Mouse (Mus musculus): Measurements from ENCODE around the gene Lipt2. TPM values are rescaled to one million over a fixed set of nuclear protein-coding genes. Genes with fewer than 3 reads are reported as not detected.
A peak's percentile ranks its signal among the peaks of the same experiment; 100 is the strongest.

Gene Lipt2
- total RNA-seq (2021) = 1 to 10 TPM; 6.4 to 7.5 TPM
- long read RNA-seq, experiment 1, partial matches to known transcripts = 0 of 2 reads
- long read RNA-seq, experiment 1, other reads (novel, unspliced or antisense) = 0 of 2 reads
- long read RNA-seq, experiment 2, transcript Lipt2-201 (2 exons, 1,663 nt) = major isoform, 8 of 10 reads
- long read RNA-seq, experiment 2, partial matches to known transcripts = 0 of 10 reads
- long read RNA-seq, experiment 2, other reads (novel, unspliced or antisense) = 2 of 10 reads

DNA sequence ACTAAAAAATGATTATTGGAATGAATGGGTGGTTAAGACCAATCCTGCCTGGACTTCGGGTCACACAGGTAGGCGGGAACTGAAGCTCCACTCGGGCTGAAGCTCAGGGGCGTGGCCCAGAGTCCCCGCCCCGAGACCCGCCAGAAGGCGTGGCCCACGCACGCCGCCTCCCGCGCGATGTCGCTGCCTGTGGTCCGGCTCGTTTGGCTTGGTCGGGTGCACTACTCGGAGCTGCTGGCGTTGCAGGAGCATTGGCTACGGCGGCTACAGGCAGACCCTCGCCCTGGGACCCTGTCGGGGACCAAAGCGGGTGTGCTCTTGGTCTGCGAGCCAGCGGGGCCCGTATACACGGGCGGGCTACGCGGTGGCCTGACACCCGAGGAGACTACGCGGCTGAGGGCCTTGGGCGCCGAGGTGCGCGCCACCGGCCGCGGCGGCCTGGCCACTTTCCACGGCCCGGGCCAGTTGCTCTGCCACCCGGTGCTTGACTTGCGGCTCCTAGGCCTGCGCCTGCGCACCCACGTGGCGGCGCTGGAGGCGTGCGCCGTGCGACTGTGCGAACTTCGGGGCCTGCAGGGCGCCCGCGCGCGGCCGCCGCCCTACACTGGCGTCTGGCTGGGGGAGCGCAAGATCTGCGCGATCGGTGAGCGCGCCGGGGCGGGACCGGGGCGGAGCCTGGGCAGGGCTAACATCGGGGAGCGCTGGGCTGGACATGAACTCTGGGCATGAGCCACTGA, at the start of gene Lipt2:
Gene Lipt2, plus strand, starts transcription at position 173 of the 737 bp plus-strand sequence.
- peak; percentile 85 to 90 for DNase-seq (ENCODE audit: low spot score in 2 of 2)

DNA sequence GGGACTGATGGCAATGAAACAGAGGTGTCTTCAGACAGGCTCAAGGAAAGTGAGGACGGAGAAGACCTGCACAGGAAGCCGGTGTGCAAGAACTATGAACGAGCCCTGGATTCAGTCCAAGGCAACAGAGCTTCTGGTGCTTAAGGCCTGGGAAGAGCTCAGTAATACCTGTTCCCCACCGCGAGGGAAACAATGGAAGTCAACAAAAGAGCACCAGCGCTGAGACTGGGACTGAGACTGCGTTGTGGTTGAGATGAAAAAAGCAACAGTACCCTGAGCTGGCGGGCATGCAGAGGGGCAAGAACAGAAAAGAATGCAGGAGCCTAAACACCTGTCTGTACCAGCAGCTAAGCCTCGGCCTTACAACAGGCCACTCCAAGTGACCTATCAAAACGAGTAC, 47.6 kb upstream of the Lipt2 start:
- DNase-seq (ENCODE audit: low spot score in 2 of 2) = no peak

DNA sequence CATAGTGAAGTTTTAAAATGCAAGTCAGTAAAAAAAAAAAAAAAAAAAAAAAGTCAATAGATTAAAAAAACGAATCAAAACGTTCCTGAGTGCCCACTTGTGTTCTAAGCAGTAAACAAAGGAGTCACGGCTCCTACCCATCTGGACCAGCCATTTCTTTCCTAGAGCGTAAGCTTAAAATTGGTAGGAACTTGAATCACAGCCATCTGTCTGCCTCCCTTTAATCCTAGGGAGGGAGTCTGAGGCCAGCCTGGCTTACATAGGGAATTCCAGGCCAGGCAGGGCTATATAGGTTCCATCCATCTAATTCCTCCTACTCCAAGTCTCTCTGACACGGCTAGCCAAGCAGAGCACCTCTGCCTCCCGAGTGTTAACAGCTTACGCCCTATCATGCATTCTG, 45.3 kb upstream of the Lipt2 start:
- no peak for DNase-seq (ENCODE audit: low spot score in 2 of 2)

DNA sequence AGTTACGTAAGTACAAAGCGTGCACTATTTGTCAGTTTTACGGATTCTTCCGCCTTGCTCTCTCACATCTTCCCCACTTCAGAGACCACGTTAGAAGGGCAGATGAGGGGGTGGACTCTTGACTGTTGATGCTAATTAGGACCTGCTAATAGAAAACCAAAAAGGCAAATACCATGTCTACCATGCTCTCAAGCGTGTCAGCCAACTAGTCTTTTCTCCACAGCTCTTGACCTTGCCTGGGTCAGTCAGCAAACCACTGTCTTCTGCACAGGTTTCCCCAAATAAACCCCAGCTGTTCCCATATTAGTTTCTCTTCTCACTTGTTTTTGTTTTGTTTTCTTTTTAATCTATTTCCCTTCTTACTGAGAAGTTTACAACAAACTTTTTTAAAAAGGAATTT, 44.8 kb upstream of the Lipt2 start:
- DNase-seq (ENCODE audit: low spot score in 2 of 2) = no peak

DNA sequence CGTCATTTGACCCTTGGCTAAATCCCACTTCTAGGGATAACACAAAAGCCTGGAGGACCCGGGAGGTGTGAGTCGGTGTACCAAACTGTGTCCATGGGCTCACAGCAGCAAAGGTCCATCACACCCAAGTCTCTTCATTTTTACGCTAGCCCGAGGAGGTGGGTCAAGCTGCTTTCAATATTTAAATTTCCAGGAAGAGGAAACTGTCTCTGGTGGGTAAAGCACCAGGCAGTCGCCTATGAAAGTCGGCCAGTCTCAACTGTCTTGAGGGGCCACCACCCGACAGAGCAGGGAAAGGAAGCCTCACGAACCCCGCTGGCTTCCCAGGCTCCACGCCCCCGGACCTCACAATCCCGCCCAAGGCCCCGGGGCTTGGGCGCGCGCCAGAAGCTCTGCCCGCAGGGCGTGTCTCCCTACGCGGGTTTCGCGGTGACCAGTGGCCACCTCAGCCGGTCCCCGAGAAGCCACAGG, 38.3 kb upstream of the Lipt2 start:
- DNase-seq (ENCODE audit: low spot score in 2 of 2) = peak in 1 of 2 experiments; percentile 43

DNA sequence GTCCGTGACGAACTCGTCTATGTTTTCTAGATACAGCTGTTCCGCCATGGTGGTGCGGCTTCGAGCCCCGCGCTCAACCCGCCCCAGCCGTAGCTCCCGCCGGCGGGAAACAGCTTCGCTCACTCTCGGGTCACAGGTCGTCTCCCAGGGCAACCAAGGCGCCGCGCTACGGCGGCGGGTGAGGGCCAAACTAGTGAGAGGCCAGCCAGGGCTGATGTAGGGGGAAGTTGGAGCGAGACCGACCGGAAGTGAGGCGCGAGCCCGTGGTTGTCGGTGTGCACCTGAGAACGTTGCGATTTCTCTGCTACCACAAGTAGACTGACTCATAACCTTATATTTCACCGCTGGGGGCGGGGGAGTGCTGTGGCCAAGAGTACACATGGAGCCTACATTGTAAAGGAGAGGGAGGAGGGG, 37.7 kb upstream of the Lipt2 start, which contains the start of gene Pold3:
Gene Pold3, minus strand, starts transcription at position 190 of the 414 bp plus-strand sequence.
- peak; percentile 100 for DNase-seq (ENCODE audit: low spot score in 2 of 2)

DNA sequence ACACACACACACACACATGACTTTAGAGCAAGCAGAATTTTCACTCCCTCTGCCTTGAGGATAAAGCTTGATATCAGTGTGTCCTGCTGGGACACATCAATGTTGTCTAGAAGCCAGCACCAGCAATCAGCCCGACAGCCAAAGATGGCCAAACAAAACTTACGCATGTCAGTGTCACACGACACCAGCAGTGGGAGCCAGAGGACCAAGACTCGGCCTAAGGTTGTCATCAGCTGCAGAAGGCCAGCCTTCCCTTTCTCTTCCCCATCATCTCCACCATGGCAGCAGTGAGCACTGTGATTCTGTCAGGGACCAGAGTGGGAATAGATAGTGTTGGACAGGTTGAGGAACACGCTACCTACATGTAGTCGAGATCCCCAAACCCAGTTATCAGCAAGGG, 35.6 kb upstream of the Lipt2 start:
- DNase-seq (ENCODE audit: low spot score in 2 of 2) = peak in 1 of 2 experiments; percentile 25

DNA sequence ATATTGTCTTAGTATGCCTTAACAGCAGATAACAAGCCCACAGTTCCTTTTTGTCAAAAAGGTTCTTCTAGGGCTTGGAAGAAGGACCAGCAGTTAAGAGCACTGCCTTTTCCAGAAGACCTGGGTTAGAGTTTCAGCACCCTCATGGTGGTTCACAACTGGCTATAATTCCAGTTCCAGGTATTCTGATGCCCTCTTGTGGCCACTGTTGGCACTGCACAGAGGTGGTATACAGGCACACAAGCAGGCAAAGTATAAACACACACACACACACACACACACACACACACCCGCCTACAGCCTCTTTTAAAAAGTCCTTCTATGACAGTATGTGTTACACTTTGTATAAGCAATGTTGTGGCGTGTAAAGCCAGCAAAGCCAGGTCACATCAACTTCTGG, 34.9 kb upstream of the Lipt2 start:
- no peak for DNase-seq (ENCODE audit: low spot score in 2 of 2)

DNA sequence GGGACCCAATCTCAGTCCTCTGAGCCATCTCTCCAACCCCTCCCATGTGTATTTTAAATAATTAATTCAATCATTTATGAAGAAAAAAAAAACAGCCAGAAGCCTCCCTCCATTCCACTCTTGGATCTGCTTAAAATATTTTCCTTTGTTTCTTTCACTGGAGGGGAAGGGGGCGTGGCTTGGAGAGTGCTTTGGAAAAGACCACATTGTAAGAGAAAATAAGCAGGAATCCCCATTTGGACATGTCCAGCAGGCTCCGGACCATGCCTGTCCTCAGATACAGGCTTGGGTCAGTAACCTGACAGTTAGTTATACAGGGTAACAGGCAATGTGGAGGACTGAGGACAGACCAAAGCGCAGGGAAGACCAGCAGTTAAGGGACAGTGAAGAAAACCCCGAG, 33.9 kb upstream of the Lipt2 start:
- no peak for DNase-seq (ENCODE audit: low spot score in 2 of 2)

DNA sequence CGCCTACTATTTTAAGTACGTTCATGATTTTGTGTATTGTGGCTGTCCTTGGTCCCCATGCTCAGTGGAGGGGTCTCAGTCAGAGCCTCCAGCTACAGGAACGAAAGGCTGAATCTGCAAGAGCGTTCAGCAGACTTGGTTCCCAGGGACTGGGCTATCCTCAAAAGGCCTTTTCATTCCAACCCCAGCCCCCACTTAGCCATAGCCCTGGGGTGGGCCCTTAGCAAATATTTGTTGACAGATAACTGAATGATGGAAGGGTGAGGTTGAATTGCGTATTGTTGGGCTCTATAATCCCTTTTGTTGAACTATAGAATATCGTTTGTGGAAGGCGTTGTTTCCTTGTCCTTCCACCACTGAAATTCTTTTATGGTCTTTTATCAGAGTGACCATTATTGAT, 32.6 kb upstream of the Lipt2 start:
- DNase-seq (ENCODE audit: low spot score in 2 of 2) = no peak

DNA sequence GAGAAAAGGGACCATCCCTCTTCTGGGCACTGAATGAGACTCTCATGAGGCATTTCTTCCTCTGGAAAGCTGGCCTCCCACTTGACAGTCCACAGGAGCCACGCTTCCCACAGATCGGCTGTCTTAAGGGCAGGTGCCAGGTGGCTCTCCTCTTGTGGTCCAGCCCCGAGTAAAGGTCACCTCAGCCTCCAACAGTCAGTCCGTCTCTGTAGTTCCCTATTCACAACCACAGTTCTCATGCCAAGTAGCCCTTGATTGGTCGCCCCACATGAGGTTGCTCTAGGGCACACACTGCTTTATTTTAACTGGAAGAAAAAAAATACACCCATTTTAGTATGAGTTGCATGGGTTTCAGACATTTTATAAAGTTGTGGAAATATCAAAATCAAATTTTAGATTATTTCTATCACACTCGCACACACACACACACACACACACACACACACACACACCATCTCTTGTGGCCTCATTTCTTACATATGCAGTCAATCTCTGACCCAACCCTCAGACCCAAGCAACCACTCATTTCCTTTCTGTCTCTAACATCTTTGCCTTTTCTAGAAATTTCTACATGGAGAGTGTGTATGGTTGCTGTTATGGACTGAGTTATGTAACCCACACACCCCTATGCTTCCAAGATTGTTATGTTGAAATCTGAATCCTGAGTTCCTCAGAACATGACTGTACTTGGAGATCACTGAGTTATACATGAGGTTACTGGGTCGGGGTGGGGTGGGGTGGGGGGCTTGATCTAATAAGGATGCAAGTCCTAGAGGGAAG, 30.6 kb upstream of the Lipt2 start:
- DNase-seq (ENCODE audit: low spot score in 2 of 2) = no peak

DNA sequence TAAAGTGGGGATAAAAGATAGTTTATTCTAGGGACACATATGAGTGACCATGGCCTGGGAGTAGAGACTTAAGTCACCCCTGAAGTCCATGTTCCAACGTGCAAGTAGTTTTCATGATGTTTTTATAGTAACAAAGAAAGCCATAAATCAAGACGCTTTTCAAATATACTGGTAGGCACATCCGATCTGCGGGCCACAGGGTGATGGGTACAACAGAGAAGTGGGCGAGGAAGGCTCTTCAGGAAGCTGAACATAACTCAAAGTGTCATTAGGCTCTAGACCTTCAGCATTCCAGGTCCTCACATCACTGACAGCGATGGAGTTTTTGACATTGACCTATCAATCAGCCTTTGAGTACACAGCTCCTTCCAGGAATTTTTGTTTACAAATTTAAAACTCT, 28.5 kb upstream of the Lipt2 start:
- DNase-seq (ENCODE audit: low spot score in 2 of 2) = no peak

DNA sequence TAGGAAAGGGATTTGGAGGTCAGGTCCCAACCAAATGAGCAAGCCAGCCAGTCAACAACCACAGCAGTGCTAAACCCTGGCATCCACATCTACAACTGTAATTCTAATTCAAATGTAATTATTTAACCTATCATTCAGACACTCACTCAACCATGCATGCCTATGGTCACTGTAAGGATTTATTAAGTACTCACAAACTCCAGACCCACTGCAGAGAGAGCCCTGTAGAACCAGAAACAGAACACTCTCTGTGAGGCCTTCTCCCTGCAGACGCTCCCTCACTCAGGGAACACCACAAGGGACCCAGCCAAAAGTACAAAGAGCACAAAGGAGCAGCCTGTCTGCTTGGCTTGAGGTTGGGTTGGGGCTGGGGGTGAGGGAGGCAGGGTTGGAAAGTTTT, 26.7 kb upstream of the Lipt2 start:
- no peak for DNase-seq (ENCODE audit: low spot score in 2 of 2)

DNA sequence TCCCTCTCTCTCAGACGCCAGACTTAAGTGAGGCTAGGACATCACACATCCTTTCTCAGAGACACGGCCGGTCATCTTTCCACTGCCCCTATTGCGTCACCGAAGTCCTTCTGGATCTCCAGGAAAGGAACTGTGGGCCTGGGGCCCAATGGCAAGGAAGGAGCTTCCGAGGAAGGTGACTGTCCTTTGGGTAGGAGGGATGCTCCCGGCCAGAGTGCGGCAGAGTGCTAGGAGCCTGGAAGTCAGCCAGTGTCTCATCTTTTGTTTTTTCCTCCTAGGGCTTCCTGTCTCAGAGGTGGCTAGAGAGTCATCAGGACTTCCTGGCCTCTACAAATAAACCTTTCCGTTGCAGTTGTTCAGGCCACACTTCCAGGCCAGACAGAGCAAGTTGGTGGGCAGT, 22.0 kb upstream of the Lipt2 start:
- DNase-seq (ENCODE audit: low spot score in 2 of 2) = no peak

DNA sequence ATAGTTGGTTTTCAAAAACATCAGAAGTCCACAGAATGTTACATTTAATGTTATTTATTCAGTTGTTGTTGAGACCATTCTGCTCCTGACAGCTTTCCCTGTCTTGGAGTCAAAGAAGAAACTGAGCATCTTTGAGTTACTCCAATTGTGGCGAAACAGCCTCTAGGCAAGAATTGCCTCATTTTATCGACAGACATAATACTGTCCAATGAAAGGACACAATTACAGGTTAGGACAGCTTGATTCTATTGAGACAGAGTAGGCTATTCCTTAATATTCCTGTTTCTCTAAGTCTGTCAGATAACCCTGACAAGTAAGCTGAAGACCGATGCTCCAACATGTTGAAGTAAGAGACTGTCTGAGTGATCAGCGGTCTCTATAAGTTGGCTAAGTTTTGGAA, 21.0 kb upstream of the Lipt2 start:
- DNase-seq (ENCODE audit: low spot score in 2 of 2) = no peak

DNA sequence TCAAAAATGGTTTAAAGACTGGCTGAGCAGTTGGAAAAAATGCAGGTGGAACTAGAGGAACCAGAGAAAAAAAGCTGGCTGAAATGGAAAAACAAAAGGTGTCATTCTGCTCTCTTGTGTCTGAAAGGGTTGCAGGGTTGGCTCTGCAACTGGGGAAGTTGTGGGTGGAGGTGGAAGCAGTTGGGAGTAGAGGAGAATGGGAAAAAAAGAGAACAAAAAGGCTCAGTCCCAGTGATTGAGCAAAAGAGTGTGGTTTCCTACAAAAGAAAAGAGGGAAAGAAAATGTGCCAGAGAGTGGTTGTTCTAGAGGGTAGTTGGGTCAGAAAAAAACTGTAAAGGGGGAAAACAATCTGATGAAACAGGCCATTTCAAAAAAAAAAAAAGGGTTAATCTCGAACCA, 18.5 kb upstream of the Lipt2 start:
- DNase-seq (ENCODE audit: low spot score in 2 of 2) = no peak

DNA sequence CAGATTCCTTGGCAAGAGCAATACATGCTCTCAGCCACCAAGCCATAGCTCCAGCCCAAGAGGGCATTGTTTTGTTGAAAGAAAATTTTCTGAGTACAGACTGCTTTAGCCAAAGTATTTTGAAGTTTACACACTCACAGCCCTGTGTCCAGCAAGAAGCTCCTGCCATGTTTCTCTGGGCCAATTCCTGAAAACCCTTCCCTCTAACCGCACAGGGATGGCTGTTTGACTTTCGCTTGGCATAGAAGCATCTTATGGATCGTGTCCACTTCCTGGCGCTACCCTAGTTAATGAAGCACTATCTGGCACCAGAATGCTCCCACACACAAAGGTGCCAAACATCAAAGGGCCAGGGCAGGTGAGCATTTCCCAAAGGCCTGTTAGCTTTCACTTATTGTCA, 10.5 kb upstream of the Lipt2 start:
- DNase-seq (ENCODE audit: low spot score in 2 of 2) = no peak

DNA sequence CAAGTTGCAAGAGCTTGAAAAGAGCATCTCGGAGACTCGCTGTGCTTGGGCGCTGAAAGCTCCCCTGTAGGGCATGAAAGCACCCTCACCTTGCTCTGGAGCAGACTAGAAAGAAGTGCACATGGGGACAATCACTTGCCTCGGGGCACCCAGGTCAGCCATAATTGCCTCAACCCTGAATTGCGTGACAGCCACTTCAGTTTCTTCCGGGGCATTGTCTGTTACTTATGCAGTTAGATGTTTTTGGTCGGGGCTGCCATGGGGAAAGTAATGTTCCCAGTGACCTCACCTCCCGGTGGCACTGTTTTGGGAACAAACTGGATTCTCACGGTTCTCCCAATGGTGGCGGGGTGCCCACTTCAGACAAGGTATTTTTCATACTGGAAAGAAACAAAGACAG, 9.0 kb upstream of the Lipt2 start:
- no peak for DNase-seq (ENCODE audit: low spot score in 2 of 2)

DNA sequence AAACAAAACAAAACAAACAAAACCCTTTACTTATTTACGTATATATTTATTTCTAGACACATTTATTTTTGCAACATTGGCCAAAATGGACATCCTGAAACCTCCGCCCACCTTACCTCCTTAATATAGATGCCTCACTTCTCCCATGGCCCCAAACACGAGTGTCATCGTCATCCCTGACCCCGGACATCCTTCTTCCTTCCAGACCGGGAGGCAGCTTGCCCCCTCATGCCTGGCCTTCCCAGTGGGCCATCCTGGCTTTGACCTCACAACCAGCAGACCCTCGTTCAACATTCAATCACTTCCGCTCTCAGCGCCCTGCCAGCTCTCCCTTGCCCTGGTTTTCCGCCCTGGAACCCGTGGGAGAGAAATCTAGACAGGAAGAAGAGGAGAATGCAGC, 8.5 kb upstream of the Lipt2 start:
- DNase-seq (ENCODE audit: low spot score in 2 of 2) = no peak

DNA sequence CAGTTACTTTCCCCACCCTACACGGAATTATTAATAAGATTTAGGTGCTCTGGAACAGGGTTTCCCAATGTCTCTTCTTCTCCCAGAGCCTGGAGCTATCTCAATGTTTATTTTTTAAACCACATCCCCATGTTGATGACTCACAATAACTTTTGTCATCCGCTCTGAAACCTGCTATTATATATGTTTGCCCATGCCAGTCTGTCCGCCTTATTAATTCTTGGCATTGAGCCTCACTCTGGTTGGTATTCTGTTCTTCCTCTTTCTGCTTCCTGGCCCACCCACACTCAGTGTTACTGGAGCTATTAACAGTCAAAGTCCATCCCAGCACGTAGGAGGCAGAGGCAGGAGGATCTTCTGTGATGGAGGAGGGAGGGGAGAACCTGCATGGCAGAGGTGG, 1.4 kb upstream of the Lipt2 start:
- no peak for DNase-seq (ENCODE audit: low spot score in 2 of 2)

DNA sequence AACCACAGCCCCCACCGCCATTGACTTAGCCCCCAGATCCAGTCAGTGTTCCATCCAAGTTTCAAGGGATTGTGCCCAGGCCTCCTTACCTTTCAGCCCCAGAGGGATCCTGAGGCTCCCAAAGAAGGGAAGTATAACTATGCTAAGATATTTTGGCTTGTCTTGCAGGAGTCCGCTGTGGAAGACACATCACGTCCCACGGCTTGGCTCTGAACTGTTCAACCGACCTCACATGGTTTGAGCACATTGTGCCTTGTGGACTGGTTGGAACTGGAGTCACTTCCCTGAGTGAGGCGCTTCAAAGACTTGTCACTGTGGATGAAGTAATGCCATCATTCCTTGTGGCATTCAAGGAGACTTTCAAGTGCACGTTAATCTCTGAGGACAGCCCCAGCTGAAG, 929 bp downstream of the Lipt2 start:
- no peak for DNase-seq (ENCODE audit: low spot score in 2 of 2)

DNA sequence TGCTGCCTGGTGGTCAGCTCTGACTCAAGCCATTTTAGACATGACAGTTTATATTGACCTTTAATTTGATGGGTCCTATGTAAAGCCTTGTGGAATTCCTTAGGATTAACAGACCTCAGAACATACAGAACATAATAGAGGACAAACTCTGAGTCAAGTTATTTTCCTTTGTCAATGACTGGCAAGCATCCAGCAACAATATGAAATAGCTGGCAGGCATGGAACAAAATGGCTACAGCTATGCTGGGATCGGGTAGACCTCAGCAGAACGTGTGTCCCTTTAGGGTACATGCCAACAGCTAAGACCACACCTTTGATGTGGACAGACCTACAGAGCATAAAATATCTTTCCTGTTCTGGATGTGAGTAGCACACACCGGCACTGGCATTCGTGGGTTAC, 4.4 kb downstream of the Lipt2 start:
- DNase-seq (ENCODE audit: low spot score in 2 of 2) = no peak
